Mouse (Mus musculus): ENCODE measurements around the gene Lypd5.

The Lypd5 gene

DNA sequence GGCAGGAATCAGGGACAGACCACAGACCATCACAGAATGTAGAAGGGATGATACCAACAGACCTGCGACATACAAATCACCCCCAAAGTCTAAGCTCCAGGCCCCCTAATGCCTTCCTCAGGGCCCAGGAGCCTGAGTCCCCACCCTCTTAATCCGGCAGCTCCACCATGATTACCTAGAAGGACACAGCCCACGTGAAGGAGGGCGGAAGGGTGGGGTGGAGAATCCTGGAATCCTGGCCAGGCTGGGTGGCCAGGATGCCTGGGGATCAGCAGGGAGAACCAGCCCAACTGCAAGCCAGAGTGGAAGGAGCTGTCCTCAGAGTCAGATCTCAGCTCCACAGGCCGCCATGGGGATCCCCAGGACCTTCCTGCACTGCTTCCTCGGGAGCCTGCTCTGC lies at the start of gene Lypd5:
Gene Lypd5 (plus strand): TSS at position 301 of the 400 bp plus-strand sequence.
- DNase-seq (ENCODE audit: inconsistent ontology term): no peak

DNA sequence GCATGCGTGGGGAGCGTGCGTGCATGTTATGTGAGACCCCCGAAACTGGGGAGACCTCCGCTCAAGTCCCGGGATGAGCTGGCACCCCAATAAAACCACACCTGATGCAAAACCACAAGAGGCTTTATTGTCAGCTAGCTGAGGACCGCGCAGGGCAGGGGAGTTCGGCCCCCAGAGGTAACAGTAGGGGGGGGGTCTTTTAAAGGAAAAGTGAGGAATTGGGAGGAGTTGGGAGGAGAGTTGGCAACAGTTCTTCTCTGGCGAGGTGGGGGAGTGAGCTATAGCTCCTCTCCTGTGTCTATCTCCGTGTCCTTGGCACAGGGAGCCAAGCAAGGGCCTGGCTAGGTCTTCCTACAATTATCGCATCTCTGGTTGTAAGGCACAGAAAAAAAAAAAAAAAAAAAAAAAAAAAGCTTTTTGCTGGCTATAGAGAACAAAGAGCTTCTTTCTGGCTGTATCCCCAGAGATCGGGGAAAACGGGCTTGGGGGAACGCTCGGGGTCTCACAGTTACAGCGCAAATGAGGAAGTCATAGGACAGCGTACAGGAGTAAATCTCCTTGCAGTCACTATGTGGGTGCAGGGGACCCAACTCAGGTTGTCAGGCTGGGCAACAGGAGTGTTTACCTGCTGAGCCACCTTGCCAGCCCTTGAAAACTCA lies 49.0 kb upstream of the Lypd5 start:
- peak; percentile 6 for DNase-seq (ENCODE audit: inconsistent ontology term)

DNA sequence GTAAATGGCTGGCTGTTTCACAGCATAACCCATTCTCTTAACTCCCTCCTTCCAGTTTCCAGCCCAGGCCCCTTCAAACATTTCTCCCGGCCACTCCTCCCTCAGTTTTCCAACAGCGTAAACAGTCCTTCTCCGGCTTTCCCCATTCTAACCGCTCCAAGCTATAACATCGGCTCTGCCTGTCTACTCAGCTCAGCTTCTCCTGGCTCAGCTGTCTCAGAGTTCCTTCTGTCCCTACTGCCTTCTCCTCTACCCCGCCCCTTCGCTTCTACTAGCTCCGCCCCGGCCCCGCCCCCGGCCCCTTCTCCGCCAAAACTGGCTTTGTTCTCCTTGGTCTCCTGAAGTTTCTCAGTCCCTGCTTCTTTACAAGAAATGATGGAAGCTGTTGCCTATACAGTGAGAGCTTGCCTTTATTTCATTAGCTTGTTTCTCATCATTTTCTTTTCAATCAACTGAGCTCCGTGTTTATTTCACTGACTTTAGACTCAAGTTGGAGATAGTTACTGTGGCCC lies 48.2 kb upstream of the Lypd5 start, which contains the start of gene Zfp61:
Gene Zfp61 (minus strand): TSS at position 462 of the 512 bp plus-strand sequence.
- DNase-seq (ENCODE audit: inconsistent ontology term): peak; percentile 70

DNA sequence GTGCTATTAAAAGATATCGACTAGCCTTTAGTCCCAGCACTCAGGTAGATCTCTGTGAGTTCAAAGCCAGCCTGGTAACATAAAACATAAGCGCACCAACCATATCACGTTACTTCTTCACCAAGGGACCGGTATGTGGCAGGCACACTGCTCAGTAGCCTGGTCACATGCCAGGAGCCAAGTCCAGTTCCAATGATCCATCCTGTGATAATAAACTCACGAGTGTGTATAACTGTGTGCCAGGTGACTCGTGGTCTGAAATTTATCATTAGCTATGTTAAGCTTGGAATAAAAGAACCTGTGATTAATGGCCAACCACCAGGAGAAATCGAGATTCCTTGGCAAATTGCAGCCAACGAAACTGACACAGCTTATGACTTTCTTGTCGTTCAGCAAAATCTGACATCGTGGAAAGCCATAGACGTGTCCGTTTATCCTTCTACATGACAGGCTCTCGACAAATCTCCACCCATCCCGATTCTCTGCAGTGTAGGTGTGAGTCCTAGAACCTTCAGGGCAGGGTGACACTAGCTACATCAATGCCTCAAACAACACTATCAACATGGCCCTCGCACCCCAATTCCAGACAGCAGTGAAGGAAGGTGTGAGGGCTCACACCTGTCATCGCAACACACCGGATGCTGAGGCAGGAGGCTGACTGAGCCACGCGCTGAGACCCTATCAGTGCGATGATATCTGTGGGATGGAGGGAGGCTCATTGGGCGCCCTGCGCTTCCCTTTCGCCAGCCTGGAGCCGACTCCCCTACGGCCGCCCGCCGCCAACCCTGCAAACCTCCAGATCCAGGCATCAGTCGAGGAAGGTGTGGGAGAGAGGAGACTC lies 33.0 kb upstream of the Lypd5 start:
- peak; percentile 1 for DNase-seq (ENCODE audit: inconsistent ontology term)

DNA sequence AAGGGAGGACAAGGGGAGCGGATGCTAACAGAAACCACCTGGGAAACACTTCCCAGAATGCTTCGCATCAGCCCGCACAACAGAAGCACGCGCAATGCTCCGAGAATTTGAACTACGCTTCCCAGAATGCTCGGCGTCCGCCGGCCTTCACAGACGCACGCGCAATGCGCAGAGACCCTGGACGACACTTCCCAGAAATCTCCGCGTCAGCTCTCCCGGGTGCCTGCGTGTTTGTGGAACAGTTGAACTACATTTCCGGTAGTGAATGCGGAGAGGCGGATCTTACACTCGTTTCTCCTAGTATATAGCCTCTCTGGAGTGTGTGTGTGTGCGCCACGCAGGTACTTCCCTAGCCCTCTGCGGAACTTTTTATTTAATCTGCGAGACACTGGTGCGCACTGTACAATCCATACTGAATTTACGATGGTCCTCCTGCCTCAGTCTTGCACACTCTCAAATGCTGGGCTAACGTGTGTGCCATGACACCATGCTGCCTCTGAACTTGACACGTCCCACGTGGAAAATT lies 32.4 kb upstream of the Lypd5 start, which contains the start of gene Zfp94:
Gene Zfp94 (minus strand): TSS at position 100 of the 526 bp plus-strand sequence.
- peak; percentile 88 for DNase-seq (ENCODE audit: inconsistent ontology term)

DNA sequence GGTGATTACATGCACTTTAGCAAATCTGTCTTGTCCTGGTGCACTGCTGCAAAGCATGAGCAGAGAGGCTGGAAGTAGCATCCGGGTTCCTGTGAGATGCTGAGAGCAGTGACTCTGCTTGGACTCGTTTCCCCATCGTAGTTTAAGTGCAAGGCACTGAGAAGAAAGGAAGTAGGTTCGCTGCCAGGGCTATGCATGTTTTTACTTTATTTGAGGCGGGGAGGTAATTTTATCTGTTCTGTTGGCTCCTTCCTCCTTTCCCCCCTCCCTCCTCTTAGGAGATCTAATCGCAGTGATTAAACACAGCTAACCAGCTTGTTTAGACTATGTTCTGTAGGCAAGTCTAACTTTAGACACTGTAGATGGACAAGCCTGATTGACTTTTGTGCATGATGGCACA lies 30.1 kb upstream of the Lypd5 start:
- DNase-seq (ENCODE audit: inconsistent ontology term): no peak

DNA sequence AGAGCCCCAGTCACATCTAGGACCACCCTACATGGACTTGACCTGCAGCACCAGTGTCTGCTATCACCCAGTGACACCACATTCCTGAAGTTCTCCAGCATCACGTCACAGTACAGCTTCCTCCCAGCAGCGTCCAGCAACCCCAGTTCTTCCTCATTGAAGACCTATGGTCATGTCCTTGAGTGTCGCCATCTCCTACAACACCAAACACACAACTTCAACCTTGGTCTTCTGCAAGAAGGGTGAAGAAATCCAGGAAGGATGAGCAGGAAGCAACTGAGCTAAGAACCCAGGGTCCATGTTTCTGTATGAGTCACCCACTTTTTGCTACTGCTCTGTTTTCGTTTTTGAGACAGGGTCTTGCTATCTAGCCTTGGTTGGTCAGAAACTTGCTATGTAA lies 26.4 kb upstream of the Lypd5 start:
- DNase-seq (ENCODE audit: inconsistent ontology term): no peak

DNA sequence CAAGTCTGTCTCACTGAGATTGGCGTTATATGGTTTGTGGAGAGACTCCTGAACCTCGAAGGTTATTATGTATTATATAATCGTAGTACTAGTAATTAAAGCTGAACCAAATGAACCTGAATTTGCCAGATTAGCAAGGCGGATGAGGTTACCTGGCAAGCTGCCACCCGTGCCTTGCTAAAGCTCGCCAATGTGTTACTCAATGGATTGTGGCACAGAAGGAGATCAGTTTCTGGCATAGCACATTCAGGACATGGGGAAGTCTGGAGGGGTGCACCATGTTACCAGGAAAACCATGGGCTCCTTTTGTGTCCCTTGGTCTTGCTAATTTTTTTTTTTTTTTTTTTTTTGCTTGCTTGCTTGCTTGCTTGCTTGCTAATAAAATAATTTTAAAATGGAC lies 23.8 kb upstream of the Lypd5 start:
- DNase-seq (ENCODE audit: inconsistent ontology term): peak; percentile 50

DNA sequence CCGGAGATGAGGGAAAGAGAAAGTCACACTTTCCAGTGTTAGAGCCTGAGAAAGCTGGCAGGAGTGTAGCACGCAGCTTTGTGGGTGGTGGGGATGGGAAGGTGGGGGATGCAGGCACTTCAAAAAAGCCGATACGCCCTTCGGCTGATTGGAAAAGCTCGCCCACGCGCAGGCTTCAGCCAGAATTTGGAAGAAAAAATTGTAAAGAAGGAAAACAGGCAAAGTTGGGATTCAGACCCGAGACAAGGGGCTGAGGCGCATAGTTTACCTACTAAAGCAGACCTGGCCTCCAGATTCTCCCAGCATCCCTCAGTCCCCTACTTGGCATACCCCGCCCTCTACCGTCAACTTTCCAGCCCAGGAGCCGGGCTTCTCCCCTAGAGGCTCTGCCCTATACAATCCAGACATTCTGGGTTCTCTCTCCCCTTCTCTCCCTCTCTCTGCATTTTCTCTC lies 23.3 kb upstream of the Lypd5 start:
- DNase-seq (ENCODE audit: inconsistent ontology term): peak; percentile 19

DNA sequence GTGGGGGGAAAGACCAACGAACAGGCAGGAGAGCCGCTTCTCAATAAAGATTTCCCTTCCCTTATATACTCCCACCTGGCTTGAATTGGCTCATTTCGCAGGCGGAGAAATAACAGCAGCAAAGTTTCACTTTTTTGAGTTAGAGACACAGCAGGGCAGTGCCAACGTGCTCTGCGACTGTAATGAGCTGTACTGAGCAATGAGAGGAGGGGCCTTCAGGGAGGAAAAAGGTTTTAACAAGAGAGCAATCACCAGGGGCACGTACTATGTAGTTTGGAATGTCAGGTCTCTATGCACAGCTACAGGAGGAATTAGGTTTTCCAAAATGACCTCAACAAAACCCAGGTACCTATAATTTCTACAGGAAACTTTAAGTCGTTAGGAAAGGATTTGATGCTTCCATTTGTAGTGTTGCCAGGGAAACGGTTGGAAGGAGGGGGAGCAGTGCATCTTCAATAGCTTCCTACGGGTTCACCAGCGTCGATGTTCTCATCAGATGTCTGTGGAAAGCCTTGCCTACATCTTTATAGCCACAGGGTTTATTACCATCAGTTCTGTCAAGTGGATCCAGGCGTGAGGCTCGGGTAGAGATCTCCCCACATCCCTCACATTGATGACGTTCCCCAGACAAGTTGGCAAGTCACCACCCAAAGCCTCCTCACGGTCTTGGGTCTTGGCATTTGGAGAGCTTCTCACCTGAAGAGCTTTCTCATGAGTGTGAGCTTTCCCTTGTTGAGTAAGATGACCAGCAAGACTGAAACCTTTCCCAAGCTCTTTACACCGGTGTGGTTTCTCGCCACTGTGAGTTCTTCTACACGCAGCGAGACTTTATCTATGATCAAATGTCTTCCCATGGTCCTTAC lies 22.5 kb upstream of the Lypd5 start:
- DNase-seq (ENCODE audit: inconsistent ontology term): peak; percentile 12

DNA sequence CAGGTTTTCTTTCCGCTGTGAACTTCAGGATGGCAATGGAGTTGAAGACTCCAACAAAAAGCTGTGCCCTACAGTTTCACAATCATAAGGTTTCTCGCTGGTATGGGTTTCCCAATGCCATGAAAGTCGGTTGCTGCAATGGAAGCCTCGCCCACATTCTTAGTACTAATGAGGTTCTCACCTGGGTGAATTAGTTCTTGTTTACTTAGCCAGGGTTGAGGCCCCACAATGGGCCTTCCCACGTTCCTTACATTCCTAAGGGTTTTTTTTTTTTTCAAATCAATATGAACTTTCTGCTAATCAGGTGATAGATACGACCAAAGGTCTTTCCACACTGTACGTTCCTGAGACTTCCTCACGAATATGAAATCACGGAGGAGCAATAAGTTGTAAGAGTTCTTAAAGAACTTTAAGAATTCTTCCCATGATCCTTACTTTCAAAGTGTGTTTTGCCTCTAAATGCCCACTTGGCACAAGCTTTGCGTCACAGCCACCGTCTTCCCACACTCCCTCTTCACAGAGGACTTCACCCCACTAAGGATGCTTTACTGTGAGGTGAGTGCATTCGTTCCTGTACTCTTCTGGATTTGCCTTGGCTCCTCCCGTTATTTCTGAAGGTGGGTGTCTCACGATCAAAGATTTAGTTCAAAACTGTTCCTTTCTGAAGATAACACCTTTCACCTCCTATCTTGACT lies 21.6 kb upstream of the Lypd5 start:
- DNase-seq (ENCODE audit: inconsistent ontology term): no peak

DNA sequence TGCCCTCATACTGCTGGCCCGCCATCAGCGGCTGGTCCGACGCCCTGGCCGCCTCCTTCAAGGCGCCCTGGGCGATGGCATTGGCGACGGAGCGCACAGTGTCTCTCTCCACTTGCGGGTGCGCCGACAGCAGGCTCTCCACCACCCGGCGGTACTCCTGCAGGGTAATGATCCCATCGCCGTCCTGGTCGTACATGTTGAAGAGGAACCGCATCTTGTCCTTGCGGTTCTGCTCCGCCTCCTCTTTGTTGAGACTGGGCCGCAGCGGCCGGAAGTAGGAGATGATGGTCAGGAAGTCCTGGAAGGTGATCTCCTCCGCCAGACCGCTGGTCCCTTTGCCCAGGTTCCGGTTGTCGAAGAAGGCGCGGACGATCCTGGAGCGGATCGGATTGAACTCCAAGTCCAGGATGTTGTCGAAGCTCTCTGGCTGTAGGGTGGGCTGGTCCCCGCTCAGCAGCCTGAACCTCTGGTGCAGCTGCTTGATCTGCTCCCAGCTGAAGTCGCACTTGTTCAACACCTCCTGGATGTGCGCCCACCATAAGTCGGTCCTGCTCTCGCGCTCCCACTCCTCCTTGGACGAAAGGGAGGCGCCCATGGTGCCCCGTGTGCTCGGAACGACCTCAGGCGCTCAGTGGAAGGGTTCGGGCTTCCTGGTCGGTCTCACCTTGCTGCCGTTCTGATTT lies 15.6 kb upstream of the Lypd5 start, which contains the start of gene Tescl:
Gene Tescl (minus strand): TSS at position 633 of the 683 bp plus-strand sequence.
- no peak for DNase-seq (ENCODE audit: inconsistent ontology term)

DNA sequence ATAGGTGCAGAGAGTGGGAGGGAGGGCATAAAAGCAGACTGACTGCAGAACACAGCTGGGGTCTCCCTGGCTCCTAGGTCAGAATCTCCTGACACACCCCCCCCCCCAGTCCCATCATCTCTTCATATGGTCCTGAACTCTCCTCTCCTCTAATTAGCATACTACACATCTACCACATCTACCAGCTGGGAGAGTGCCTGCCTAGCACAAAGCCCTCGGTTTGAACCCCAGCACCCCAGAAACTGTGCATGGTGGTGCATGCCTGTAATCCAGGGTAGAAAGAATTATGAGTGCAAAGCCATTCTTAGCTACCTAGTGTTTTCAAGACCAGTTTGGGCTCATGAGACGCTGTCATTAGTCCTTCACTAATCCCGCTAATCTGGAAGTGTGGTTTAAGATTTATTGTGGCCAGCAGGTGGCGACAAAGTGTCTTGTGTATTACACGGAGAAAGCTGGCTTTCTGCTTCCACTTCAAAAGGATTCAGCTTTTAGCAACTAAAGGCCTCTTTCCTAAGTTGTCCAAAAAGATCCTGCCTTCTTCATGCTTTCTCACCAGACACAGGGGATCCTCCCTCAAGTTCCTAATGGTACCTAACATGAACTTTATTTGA lies 13.2 kb upstream of the Lypd5 start:
- peak; percentile 26 for DNase-seq (ENCODE audit: inconsistent ontology term)

DNA sequence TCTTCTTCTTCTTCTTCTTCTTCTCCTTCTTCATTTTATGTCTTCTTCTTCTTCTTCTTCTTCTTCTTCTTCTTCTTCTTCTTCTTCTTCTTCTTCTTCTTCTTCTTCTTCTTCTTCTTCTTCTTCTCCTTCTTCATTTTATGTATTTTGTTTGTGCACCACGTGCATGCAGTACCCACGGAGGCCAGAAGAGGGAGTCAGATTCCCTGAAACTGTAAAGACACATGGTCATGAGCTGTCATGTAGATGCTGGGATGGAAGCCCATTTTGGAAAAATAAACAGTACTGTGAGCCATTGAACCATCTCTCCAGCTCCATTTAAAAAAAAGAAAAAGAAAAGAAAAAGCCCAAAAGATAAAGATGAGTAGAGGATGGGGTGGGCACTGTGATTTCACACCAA lies 10.8 kb upstream of the Lypd5 start:
- no peak for DNase-seq (ENCODE audit: inconsistent ontology term)

DNA sequence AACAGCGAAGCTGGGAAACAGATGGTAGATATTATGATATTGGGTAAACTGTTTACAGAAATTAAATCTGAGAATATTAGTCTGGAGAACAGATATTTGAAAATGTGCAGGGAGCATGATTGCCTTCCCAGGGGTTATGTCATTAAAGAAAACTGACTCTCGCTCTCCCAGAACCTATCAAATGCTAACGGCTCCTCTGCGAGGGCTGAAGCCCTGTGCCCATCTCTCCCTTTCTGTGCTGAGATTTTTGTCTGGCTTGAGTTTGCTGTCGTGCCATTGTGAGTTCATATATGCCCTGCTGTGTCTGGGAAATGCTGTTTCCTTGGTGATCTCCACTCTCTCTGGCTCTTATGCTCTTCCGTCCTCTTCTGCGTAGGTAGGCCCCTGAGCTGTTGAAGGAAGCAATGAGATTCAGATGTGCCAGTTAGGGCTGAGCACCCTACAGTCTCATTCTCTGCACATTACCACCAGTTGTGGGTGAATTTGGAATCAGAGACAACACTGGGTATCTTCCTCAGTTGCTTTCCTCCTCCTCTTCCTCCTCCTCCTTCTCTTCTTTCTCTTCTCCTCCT lies 5.2 kb upstream of the Lypd5 start:
- no peak for DNase-seq (ENCODE audit: inconsistent ontology term)

DNA sequence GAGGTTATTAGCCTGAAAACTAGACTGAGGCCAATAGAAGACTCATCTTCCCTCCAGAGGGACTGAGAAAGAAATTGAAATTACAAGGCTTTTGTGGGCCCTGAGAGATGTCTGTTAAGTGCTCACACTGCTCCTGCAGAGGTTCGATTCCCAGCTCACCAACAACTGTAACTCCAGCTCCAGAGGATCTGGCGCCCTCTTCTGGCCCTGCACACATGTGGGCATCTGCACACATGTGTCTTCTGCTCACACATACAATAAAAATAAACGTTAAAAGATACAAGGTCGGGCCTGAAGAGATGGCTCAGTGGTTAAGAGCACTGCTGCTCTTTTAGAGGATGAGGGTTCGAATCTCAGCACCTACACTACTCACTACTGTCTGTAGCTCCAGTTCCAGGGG lies 2.6 kb upstream of the Lypd5 start:
- DNase-seq (ENCODE audit: inconsistent ontology term): no peak

DNA sequence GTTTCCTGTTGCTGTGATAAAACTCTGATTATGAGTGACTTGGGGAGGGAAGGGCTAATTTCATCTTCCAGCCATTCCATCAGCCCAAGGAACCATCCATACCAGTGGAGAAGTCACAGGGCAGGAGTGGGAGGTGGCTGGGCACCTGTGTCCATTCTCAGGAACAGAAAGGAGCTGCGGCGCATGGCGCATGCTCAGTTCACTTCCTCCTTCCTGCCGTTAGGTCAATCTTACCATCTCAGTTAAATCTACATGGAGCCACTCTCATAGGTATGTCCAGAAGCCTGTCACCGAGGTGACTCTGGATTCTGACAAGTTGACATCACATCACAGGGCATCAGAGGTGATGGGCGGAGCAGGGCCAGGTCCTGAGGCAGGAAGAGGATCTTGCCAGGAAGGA lies 6.7 kb downstream of the Lypd5 start:
- DNase-seq (ENCODE audit: inconsistent ontology term): no peak

DNA sequence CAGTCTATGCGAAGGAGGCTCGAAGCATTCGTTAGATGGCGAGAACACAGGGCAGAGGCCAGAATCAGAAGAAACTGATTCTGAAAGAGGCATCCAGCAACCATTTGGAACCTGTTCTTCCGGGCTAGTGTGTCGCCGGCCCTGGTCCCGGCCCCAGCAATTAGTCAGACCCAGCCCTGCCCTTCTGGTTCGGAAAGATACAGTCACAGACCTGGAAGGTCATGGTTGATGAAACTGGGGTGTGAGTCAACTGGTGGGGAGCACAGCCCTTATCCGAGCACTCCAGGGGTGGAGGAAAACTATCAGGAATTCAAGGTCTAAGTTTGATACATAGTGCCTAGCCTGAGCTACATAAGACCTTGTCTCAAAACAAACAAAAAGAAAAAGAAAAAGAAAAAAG lies 7.1 kb downstream of the Lypd5 start:
- DNase-seq (ENCODE audit: inconsistent ontology term): no peak

DNA sequence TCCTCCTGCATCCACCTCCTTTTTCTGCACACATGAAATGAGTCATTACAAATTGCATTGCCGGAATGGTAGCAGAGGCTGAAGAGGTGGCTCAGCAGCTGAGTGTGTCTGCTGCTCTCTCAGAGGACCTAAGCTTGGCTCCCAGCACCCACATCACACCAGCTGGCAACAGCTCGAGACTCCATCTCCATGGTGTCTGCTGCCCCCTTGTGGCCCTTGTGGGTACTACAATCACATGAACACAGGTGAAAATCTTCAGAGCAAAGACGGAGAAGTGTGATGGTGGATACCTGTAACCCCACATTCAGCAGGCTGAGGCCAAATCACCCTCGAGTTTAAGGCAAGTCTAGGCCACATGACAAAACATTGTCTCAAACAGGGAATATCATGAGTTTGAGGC lies 8.9 kb downstream of the Lypd5 start:
- DNase-seq (ENCODE audit: inconsistent ontology term): no peak
